Mouse (Mus musculus): ENCODE data around the gene Ifitm2.
"Not testable (repeated sequence)": the region's sequence is repeated elsewhere in the genome, so short reads cannot be mapped to it uniquely, and the experiment has no call there.

Gene Ifitm2

DNA sequence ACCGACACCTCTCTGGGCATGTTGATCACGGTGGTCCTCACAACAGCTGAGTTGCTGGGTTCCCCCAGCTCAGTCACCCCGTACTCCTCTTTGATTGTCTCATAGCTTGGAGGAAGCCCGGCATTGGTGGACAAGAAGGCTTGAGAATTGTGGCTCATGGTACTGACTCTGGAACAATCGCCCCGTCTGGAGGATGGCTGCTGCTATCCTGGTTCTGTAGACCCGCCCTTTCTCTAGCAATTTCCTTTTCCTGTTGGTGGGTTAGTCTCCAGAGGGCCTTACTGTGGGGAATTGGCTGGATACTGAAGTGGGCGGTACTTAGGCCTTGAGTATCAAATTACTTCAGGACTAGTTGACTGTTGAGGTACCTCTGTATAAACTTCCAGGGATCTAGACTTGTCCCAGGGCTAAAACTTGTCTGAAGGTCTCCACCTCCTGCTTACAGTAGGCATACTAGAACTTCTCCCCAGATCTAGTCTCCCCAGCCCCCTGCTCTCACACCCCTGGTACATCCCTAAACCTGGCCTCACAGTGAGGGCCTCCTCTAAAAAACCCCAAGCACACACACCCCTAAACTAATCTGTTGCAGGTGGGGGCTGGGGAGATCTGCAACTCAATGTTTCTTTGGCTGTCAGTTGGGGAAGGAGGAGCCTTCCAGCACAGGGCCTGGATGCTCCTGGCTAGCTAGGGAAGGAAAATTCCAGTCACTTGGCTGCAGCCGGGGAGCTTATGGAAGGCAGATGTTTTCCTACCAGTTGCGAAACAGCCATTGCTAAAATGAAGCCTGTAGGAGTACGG is at the start of gene Ifitm2, which contains the start of gene Gm45717:
TSS of gene Ifitm2 (minus strand) at position 230 of the 798 bp plus-strand sequence.
TSS of gene Gm45717 (minus strand) at position 180 of the 798 bp plus-strand sequence.
- in situ Hi-C loops (cut with MboI), result no loop called here

DNA sequence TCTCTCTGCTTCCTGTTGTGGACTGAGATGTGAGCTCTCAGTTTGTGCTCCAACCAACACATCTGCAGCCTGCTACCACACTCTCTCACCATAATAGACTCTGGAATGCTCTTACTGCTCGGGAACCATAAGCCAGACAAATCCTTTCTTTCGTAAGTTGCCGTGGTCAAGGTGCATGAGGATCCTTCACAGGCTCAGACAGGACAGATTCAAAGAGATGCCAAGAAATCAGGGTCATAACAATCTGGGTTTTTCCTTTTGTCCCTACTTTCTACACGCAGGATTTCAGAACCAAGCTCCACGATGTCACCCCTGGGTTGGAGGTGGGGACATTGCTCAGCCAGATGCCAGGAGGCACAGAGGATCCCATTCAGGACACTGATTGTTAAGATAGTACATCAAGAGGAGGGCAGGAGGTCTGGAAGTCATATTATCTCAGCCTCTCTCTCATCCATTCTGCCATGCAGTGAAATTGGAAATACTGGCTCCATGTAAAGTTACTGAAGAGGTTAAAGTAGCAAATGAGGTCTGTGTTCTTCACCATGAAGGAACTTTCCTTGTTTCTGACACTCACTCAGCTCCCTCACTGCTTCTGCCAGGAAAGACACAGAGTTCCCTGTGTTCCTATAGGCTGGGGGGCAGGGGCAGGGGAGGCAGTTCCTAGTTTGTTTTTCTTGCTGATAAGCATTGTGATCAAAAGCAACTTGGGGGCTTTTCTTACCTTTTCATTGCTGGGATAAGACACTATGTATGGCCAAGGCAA is 47.6 kb upstream of the Ifitm2 start:
- in situ Hi-C loops (cut with MboI), result no loop called here

DNA sequence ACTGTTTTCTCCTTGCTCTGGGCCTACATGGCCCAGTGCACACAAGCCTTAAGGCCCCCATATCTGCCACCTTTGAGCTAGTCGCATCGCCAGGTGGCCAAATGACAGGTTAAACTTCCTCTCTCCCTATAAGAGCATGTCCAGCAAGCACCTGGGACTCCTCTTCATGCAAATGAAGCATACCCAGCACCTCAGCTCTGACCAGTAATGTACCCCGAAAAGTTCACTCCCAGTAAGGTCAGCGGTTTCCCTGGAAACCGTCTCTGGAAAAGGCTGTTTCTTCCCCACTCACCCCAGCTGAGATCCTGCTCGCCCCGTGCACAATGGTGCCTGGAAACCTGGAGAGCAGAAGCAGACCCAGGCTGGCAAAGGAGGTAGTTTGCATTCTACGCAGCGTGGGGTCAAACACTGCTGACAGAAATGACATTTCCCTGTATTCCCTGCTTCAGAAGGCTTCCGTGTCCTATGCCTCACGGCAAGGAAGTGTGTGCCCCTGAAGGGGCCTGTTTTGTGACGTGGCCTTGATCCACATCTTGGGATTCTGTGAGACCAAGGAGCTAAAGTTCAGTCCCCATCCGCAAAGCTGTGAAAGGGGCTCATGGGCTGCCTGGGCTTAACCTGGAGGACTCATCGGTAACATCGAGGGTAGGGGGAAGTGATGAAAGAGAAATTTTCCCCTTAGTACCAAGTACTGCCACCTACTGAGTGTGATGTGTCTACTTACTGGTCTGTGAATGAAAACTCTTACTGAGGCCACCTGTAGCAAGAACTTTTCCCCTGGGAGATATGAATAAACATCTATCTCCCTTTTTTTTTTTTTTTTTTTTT is 45.3 kb upstream of the Ifitm2 start:
- in situ Hi-C loops (cut with MboI), result no loop called here

DNA sequence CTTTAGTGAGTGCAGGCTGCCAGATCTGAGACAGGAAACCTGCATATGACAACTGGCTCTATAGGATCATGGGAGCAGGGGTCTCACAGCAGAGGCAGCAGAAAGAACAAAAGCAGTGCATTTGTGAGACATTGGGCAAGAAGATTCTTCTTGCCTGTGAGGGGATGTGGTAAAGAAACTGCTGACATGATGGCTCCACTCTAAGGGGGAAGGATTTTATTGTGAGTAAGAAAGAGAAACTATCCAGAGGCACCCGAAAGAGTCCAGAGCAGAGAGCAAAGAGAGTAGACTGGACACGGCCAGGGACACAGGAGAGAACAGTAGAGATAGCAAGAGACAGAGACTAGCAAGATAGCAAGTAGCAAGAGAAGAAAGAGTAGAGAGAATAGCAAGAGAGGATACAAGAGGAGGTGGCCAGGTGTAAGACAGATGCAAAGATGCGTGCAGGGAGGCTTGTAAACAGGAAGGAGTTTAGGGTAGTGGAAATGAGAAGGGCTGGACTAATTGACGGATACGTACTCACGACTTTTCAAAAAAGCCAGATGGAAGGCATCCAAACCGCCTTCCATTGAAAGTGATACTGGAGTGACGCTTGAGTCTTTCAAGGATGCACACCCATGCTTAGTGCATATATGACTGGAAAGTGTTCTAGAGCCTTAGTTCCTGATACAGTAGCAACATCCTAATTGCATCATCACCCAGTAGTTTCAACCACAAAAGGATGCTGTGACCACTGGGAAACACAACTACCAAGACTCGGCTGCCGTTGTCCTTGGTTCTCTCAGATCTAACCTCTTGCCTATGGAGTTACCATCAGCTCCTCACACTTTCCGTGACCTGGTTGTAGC is 43.3 kb upstream of the Ifitm2 start:
- in situ Hi-C loops (cut with MboI), result no loop called here

DNA sequence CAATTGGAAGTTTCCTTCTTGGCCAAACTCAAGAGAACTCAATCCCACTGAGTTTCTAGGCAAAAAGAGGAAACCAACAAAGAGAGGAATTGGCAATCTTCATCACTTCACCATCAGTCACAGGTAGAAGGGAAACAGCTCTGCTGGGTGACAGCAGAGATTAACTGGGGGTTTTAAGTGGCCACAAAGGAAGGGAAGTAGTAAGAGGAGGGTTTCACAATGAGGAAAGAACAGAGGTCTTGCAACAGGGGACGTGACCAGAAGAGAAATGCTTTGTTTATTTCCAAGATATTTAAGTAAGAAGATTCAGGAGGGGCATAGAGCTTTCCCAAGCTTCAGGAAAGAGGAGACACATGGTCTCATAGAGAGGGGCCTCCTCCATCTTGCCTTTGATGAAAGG is 42.0 kb upstream of the Ifitm2 start:
- in situ Hi-C loops (cut with MboI), result no loop called here

DNA sequence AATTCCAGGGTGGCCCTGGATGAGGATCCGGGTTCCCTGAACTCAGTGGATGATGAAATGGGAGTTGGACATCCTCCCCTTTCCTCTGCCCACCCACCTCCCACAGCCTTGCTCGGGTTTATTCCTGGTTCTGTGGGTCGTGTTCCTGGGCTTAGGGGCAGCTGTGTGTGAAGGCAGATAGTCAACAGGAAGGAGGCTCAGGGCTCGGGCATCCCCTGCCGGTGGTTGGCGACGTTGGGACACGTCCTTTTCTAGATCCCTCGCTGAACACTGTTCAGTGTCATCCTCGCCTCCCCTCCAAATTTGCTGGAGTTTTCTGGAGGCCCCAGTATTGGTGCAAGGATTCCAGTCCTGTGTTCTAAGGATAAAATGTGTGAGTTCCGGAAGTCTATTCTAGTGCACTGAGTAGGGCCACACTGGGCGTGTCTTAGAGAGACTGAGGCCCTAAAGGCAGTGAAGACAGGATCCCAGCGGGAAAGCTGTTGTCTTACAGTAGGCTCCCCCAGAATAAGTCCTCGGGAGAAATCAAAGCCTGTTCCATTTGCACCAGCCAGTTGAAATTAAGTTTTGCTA is 35.4 kb upstream of the Ifitm2 start:
- in situ Hi-C loops (cut with MboI), result no loop called here

DNA sequence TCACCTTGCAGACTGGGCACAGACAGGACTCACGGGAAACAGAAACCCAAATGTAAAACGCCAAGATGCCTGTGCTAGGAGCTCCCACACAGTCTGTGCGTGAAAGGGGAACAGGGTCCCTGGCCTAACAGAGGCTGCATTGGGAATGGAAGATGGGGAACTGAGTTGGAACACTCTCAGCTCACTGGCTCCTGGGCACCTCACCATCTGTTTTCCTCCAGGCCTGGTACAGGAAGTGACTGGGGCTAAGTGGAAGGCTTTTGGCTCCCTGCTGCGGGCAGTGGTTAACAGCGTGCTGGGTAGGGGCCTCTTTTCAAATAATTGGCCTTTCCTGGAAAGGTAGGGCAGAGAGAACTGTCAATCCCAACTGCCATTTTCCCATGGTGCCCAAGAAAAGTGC is 34.8 kb upstream of the Ifitm2 start:
- in situ Hi-C loops (cut with MboI), result no loop called here

DNA sequence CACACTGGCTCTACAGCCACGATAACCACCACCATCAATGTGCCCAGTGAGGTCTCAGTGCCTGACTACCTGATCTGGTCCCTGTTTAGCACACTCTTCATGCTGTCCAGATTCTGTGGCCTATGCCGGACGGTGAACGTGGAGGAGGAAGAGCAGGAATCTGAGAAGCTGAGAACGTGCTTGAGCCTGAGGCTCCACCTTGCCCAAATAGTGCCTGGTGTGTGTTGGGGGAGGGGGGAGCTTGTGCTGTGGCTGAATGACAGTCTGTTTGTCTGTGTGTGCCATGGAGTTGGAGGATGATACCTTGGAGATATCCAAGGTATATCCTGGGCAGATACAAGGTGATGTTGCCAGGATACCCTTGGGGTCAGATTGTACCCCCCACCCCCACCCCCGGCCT is 34.4 kb upstream of the Ifitm2 start:
- in situ Hi-C loops (cut with MboI), result no loop called here

DNA sequence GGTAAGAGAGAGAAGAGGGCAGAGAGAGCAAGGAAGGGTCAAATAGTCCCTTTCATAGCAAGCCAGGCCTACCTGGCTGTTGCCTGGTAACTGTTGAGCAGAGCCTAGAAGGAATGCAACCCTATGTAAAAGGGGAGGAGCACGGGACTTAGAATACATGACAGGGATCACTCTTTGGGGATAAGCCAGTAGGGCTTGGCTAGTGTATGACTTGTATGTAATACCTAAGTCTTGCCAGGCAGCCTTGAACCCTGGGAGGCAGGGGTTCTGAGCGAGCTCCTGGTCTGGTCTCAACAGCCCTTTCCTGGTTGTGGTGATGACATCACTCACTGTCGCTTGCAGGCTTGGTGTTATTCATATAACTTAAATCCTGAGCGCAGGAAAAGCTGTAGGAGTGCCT is 33.2 kb upstream of the Ifitm2 start:
- in situ Hi-C loops (cut with MboI), result no loop called here

DNA sequence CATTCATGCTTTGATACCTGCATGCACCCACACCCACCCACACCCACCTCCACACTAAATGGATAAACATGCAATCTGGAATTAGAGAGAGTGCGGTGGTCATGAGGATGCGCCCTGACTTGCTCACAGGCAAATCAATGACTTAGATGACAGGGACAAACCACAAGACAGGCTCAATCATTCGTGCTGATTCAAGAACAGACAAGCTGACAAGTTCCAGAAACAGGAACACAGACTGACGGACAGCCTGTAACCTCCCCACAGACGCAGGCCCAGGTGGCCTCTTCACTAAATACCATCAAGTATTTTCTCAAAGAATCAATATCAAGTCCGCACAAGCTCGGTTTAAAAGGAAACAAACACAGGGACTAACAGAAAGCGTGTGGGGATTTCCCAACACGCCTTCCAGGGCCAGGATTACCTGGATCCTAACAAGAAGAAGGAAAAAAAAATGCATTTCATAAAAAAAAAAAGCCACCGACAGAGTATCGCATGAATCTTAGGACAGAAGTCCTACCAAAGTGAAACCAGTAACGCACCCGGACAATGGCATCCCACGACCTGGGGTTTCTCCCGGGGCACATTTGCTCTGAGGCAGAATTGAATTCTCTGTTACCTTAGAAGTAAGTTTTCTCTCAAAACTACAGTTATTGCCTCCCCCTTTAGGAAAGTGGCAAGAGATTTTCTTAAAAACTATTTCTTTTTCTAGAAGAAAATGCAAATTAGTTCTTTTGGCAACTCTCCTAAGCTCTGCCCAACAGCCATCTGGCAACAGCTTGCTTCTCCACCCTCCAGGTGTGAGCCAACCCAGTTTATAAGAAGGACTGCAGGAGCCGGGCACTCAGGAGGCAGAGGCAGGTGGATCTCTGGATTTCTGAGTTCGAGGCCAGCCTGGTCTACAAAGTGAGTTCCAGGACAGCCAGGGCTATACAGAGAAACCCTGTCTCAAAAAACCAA is 31.7 kb upstream of the Ifitm2 start:
- in situ Hi-C loops (cut with MboI), result no loop called here

DNA sequence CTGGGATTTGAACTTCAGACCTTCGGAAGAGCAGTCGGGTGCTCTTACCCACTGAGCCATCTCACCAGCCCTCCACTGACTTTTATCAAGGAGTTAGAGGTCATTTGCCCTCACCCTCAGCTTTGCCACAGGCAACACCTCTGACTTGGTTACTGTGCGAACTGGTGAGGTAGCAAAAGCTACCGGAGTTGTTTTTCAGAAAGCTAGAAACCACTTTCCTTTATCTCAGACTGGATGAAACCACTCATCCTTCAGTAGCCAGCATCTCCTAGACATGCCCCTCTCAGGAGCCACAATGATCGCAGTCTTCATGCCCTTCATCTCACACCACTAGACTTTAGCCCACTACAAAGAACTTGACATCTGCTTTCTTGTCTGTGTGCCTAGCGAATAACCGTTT is 27.2 kb upstream of the Ifitm2 start:
- in situ Hi-C loops (cut with MboI), result no loop called here

DNA sequence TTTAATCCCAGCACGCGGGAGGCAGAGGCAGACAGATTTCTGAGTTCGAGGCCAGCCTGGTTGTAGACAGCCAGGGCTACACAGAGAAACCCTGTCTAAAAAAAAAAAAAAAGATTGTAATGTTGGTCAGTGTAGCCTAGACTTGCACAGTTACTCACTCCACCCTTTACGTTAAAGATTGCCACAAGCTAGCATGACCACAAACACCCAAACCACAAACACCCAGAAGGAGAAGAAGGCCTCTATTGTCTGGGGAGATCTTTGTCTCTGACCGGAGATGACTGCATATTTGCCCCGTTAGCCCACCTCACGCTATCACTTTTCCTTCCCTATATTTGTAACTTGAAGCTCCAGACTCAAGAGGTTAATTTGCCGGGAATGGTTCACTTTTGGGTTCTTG is 25.9 kb upstream of the Ifitm2 start:
- in situ Hi-C loops (cut with MboI), result no loop called here

DNA sequence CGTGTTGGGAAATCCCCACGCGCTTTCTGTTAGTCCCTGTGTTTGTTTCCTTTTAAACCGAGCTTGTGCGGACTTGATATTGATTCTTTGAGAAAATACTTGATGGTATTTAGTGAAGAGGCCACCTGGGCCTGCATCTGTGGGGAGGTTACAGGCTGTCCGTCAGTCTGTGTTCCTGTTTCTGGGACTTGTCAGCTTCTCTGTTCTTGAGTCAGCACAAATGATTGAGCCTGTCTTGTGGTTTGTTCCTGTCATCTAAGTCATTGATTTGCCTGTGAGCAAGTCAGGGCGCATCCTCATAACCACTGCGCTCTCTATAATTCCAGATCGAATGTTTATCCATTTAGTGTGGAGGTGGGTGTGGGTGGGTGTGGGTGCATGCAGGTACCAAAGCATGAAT is 20.9 kb upstream of the Ifitm2 start:
- in situ Hi-C loops (cut with MboI), result not testable (repeated sequence)

DNA sequence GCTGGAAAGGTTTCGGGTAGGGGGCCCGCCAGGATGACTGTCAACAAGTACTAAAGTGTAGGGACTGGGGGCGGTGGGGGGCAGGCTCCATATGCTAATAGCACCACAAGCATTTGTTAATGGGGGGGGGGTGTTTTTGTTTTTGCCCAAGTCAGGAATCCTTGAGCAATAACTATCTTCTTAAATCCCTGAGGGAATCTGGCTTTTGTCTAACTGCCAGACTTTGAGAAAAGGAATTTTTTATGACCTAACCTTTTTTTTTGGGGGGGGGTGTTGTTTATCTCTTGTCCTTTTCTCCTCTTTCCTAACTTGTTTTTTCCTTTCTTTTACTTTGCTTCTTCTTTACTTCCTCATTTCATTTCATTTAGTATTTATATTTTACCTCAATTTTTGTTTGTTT is 19.7 kb upstream of the Ifitm2 start:
- in situ Hi-C loops (cut with MboI), result no loop called here

DNA sequence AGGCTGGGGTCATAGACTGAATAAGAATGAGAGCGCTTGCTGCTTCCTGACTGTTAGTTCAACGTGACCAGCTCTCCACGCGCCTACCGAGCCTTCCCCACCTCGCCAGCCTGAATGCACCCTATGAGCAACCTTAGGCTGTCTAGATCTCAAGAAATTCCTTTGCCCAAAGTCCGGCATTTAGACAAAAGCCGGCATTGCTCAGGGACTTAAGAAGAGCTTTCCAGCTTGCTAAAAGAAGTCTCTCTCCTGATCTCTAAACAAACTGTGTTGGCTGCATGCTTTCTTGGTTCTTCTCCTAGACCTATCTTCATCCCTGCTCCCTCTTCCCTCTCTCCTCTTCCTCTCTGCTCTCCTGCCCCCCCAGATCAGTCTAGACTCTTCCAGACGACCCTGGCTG is 19.2 kb upstream of the Ifitm2 start:
- in situ Hi-C loops (cut with MboI), result no loop called here

DNA sequence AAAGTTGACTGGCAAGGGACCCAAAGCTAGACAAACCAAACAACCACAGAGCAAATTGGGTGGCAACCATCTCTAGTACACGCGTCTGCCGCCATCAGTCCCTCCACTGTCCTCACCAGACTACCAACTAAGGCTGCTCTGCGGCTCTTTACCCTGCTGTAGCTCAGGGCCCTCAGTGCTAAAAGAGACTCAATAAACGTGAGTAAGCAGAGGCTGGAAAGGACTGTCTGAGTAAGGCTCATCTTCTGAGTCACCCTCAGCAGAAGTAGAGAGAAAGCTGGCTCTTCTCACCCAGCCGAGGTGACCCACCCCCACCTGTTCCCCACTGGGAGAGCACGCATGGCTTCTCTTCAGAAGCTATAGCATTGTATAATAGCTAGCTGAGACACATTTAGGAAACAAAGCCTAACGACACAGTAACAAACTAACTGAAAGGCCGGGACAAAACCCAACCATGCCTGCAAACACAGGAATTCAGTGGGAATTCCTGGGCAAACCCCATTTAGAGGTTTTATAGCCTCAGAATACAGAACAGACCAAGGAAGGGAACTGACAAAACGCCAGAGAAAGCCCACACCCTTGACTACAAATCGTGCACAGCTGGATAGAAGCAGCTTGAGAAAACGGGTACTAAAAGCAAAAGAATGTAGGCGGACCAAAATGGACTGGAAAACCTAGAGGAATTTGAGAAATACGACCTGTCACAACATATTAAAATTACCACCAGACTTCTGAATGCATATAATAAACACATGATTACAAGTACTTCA is 17.8 kb upstream of the Ifitm2 start:
- in situ Hi-C loops (cut with MboI), result no loop called here

DNA sequence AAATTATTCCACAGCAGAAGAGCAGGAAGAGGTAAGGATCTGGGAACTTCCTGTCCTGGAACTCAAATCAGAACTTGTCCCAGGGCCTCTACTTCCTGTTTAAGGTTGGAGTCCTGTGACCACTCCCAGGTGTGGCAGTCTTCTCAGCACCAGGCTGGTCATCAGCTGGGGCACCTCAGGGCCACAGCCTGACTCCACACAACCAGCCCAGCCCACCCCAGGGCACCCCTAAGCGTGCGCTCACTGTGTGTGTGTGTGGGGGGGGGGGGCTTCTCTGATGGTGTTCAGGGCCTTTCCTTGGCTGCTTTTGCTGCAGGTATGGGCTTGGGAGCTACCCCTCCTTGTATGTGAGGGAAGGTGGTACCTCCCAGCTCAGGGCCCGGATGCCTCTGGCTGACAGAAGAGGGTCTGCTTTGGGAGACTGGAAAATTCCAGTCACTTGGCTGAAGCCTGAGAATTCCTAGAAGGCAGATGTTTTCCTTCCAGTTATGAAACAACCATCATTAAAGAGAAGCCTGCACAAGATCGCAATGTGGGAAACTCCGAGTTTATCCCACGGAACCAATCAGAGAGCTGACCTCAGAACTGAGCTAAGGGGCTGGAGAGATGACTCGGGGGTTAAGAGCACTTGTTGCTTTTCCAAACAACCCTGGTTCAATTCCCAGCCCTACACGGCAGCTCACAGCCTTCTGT is 15.8 kb upstream of the Ifitm2 start:
- in situ Hi-C loops (cut with MboI), result no loop called here

DNA sequence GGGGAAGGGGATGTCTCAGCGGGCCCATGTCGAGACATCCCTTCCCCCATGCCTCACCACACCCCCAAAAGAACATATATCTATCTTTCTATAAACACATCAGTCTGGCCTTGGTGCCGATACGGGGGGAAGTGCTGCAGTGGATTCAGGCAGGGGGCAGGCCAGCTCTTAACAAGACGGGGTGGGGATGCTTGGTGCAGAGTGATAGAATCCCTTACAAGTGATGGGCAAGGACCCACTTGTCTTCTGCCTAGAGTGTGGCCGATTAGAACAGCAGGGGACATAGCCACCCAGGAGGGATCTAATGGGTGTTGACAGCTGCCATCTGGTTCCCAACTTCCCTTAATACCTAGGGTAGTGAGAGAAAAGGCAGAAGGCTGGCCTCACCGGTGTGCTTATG is 15.1 kb upstream of the Ifitm2 start:
- in situ Hi-C loops (cut with MboI), result no loop called here

DNA sequence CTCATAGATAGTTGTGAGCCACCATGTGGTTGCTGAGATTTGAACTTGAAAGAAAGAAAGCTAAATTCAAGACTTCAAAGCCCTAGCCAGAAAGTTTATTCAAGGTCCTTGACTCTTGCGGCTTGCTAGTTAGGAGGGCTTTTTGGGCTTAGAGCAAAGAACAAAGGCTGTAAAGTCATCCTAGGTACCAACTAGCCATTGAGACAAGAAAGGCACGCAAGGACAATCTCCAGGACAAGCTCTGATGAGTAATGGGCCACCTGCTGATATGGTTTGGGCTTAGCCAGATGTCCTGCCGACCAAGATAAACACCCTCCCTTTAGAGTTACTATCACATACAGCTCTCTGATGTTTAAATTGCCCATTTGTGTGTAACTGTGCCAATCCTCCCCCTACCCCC is 12.9 kb upstream of the Ifitm2 start:
- in situ Hi-C loops (cut with MboI), result not testable (repeated sequence)

Measured in mature B cell (primary cell).